In genomic region chr9:23377831-23378730, GRCm38 (mm10) we compare ENCODE assay signal across 9 mouse cellular contexts.
DNase-seq lines count a peak whose midpoint lies in the region; ATAC-seq and TF ChIP-seq lines count a peak whose summit lies in the region.
"Had no signal": no experiment of that assay in that cellular context is flagged by ENCODE, and none has a peak within 500 bp of the region (broad histone marks: within the 10 kb centered on the region; RNA-seq: fewer than 3 reads in every experiment).

No protein-coding gene starts in this region.

- H3K4me1 ChIP-seq in CH12.LX (ENCODE audit: control insufficient read depth in 1 of 2, insufficient read depth in 2 of 2), result peaks cover 13 to 58% of the 10 kb centered on the region in 2 experiments; a peak in 3 of 4 replicates
- peaks cover 32% of the 10 kb centered on the region for H3K4me1 ChIP-seq in bone marrow macrophage, adult 2 months (ENCODE audit: control insufficient read depth, insufficient read depth, low read length)
- peaks cover 42% of the 10 kb centered on the region for H3K4me1 ChIP-seq in forebrain, embryonic 15.5 days
- H3K4me1 ChIP-seq in midbrain, embryonic 11.5 days (ENCODE audit: control insufficient read depth, insufficient read depth, low read length), result peaks cover 28% of the 10 kb centered on the region

- in situ Hi-C loops in CH12.LX (cut with MboI; ENCODE audit: low pct_ligation_motif_present, low pct_unique_long_range_greater_than_20kb, low sequenced_read_pairs), result no loop called here

- no peak for DNase-seq in CH12.LX (ENCODE audit: extremely low read depth)
- DNase-seq in midbrain, embryonic 11.5 days (ENCODE audit: low spot score, missing footprints), result no peak
- no peak for DNase-seq in kidney, postnatal 4 days
- DNase-seq in kidney, adult 8-10 months, result no peak
- DNase-seq in urinary bladder, postnatal 10 days (ENCODE audit: low spot score), result no peak
- DNase-seq: lung, adult 18-20 months had no signal

- H3K27ac ChIP-seq in CH12.LX (ENCODE audit: insufficient read depth, low read depth), result peak overlapping the region; percentile 71; the same call in 1 of the 2 replicates
- peak overlapping the region; percentile 77 for H3K27ac ChIP-seq in bone marrow macrophage, adult 2 months (ENCODE audit: insufficient read depth, low read depth, low read length)
- peak overlapping the region; percentile 90 for H3K27ac ChIP-seq in forebrain, embryonic 15.5 days (replicated peaks)
- peak overlapping the region; percentile 67 for H3K27ac ChIP-seq in midbrain, embryonic 11.5 days (ENCODE audit: low read depth, low read length)
- H3K27ac ChIP-seq: kidney, postnatal 0 days had no signal

- 9% methylated on average over 5 of the region's 5 CpGs for WGBS in forebrain, embryonic 15.5 days
- WGBS in midbrain, embryonic 11.5 days, result 30% methylated on average over 5 of the region's 5 CpGs

- ATAC-seq in forebrain, embryonic 15.5 days (replicated peaks), result peak; percentile 73
- peak; percentile 68 for ATAC-seq in midbrain, embryonic 11.5 days (ENCODE audit: low FRiP score)

- H3K9me3 ChIP-seq in CH12.LX (replicated peaks; ENCODE audit: low read length), result no peaks in the 10 kb centered on the region
- H3K9me3 ChIP-seq in forebrain, embryonic 15.5 days, result no peaks in the 10 kb centered on the region
- H3K9me3 ChIP-seq in midbrain, embryonic 11.5 days (ENCODE audit: control insufficient read depth, low read length), result no peaks in the 10 kb centered on the region

- no peaks in the 10 kb centered on the region for H3K27me3 ChIP-seq in CH12.LX (replicated peaks)
- no peaks in the 10 kb centered on the region for H3K27me3 ChIP-seq in forebrain, embryonic 15.5 days
- H3K27me3 ChIP-seq in midbrain, embryonic 11.5 days (ENCODE audit: control insufficient read depth, insufficient read depth, low read length), result no peaks in the 10 kb centered on the region

- peak overlapping the region in 1 of 3 experiments; percentile 24 for H3K4me3 ChIP-seq in CH12.LX (replicated peaks in 1 of 3; ENCODE audit: low read depth in 2 of 3, low read length in 2 of 3, poor library complexity in 1 of 3)
- no peak overlapping the region for H3K4me3 ChIP-seq in bone marrow macrophage, adult 2 months (ENCODE audit: insufficient read depth, low read length)
- H3K4me3 ChIP-seq in forebrain, embryonic 15.5 days, result no peak overlapping the region
- no peak overlapping the region for H3K4me3 ChIP-seq in midbrain, embryonic 11.5 days (ENCODE audit: low read depth, low read length)

- H3K9ac ChIP-seq in CH12.LX (ENCODE audit: insufficient read depth, low read depth), result peak overlapping the region; percentile 5
- H3K9ac ChIP-seq in forebrain, embryonic 15.5 days (replicated peaks), result no peak overlapping the region
- H3K9ac ChIP-seq in midbrain, embryonic 11.5 days (ENCODE audit: low read length), result no peak overlapping the region

- H3K36me3 ChIP-seq in CH12.LX (replicated peaks in 1 of 2; ENCODE audit: control insufficient read depth in 1 of 2, insufficient read depth in 1 of 2, low read length in 1 of 2), result no peaks in the 10 kb centered on the region
- no peaks in the 10 kb centered on the region for H3K36me3 ChIP-seq in forebrain, embryonic 15.5 days
- H3K36me3 ChIP-seq in midbrain, embryonic 11.5 days (ENCODE audit: control insufficient read depth, insufficient read depth, low read length), result no peaks in the 10 kb centered on the region

- H3K79me2 ChIP-seq in CH12.LX (replicated peaks; ENCODE audit: control insufficient read depth, extremely low read depth, insufficient read depth, poor library complexity, severe bottlenecking), result no peaks in the 10 kb centered on the region

- 0 out of 2 replicates have a peak, but pooled peaks have one; percentile 11 for TF ChIP-seq EP300 in CH12.LX (IDR thresholded peaks at IDR 0.05; ENCODE audit: low read length)

- no peak for TF ChIP-seq CTCF in CH12.LX (conservative IDR thresholded peaks at IDR 0.05 in 1 of 2, IDR thresholded peaks at IDR 0.05 in 1 of 2; ENCODE audit: low read depth in 2 of 2, low read length in 2 of 2)
- TF ChIP-seq CTCF in bone marrow macrophage, adult 2 months (IDR thresholded peaks at IDR 0.05; ENCODE audit: low read depth, low read length), result no peak

- no peak for TF ChIP-seq POLR2A in CH12.LX (IDR thresholded peaks at IDR 0.05; ENCODE audit: low read depth, low read length)
- TF ChIP-seq POLR2A in bone marrow macrophage, adult 2 months (IDR thresholded peaks at IDR 0.05; ENCODE audit: borderline replicate concordance, low read depth, low read length), result no peak

- dilution Hi-C loops in CH12.LX (cut with MboI; ENCODE audit: extremely low pct_ligation_motif_present, extremely low pct_unique_long_range_greater_than_20kb, low sequenced_read_pairs), result no loop called here

- TF ChIP-seq RAD21 in CH12.LX (IDR thresholded peaks at IDR 0.05; ENCODE audit: low read depth, low read length), result no peak

- peak overlapping the region; percentile 64 for H3K4me2 ChIP-seq in CH12.LX (ENCODE audit: insufficient read depth, low read depth, poor library complexity, severe bottlenecking)
- no peak overlapping the region for H3K4me2 ChIP-seq in forebrain, embryonic 15.5 days (replicated peaks)
- H3K4me2 ChIP-seq in midbrain, embryonic 11.5 days, result no peak overlapping the region

TF ChIP-seq in CH12.LX, 34 proteins besides CTCF, POLR2A, EP300 and RAD21:
- TF ChIP-seq TCF12 (IDR thresholded peaks at IDR 0.05; ENCODE audit: low read depth, low read length) (no peak), ZNF384 (IDR thresholded peaks at IDR 0.05; ENCODE audit: low read depth, low read length) (peak; percentile 74), JUN (IDR thresholded peaks at IDR 0.05; ENCODE audit: insufficient read depth, low read depth, low read length) (no peak), MEF2A (IDR thresholded peaks at IDR 0.05; ENCODE audit: borderline replicate concordance, low read depth, low read length) (peak; percentile 72), NELFE (IDR thresholded peaks at IDR 0.05; ENCODE audit: low read depth, low read length) (no peak), KAT2A (IDR thresholded peaks at IDR 0.05; ENCODE audit: insufficient replicate concordance, low read length) (no peak), SIN3A (IDR thresholded peaks at IDR 0.05; ENCODE audit: low read length) (no peak), TBP (conservative IDR thresholded peaks at IDR 0.05; ENCODE audit: low read depth, low read length) (no peak), ZMIZ1 (IDR thresholded peaks at IDR 0.05; ENCODE audit: low read depth, low read length) (no peak), UBTF (IDR thresholded peaks at IDR 0.05; ENCODE audit: low read depth, low read length) (no peak), CHD2 (IDR thresholded peaks at IDR 0.05; ENCODE audit: low read length) (no peak), ETS1 (conservative IDR thresholded peaks at IDR 0.05; ENCODE audit: low read depth, low read length) (no peak)
